Mouse (Mus musculus) MN1 (cell line): Measurements from ENCODE around the gene Asic3.
"Not testable (repeated sequence)": the region's sequence is repeated elsewhere in the genome, so short reads cannot be mapped to it uniquely, and the experiment has no call there.

Experiments used
- DNase-seq: peaks from one replicate; pipeline ENCODE4 v3.0.0-alpha.2; 2016; ENCODE audit warnings: low spot score

Asic3 gene

GRCm38 (mm10) chr5:24388246-24388915 is 24.8 kb upstream of the Asic3 start:
- DNase-seq, result no peak

DNA sequence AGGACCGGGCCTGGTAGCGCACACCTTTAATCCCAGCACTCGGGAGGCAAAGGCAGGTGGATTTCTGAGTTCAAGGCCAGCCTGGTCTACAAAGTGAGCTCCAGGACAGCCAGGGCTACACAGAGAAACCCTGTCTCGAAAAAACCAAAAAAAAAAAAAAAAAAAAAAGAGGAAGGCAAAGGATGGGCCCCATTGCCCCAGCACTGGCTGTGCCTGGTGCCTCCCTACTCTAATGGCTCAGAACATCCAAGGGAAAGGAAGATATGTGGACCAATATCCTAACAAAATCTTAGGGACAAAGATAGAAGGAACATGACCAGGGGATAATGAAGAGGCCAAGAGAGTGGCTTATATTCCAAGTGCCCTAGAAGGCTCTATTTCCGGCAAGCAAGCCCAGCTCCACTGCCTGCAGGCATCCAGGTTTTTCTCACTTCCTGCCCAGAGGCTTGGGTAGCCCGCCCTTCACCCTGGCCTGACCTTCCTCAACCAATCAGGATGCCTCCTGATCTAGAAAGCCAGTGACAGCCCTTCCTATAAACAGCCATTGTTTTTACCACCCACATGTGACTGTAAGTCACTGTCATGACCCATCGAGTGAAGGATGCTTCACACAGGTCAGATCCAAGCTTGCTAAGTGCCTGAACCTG is 24.1 kb upstream of the Asic3 start:
- DNase-seq, result peak; percentile 88

- no peak for DNase-seq
Measured at GRCm38 (mm10) chr5:24389658-24390020, 23.6 kb upstream of the Asic3 start.

- no peak for DNase-seq
Measured at GRCm38 (mm10) chr5:24391864-24392263, 21.3 kb upstream of the Asic3 start, which contains the start of gene Atg9b. Atg9b (minus strand) TSS chr5:24392143.

GRCm38 (mm10) chr5:24392724-24393123 is 20.5 kb upstream of the Asic3 start:
- DNase-seq, result peak; percentile 53

GRCm38 (mm10) chr5:24393392-24393997 is 19.7 kb upstream of the Asic3 start, which contains the start of gene Abcb8:
Abcb8 (plus strand) TSS chr5:24393663.
- peak; percentile 90 for DNase-seq

DNA sequence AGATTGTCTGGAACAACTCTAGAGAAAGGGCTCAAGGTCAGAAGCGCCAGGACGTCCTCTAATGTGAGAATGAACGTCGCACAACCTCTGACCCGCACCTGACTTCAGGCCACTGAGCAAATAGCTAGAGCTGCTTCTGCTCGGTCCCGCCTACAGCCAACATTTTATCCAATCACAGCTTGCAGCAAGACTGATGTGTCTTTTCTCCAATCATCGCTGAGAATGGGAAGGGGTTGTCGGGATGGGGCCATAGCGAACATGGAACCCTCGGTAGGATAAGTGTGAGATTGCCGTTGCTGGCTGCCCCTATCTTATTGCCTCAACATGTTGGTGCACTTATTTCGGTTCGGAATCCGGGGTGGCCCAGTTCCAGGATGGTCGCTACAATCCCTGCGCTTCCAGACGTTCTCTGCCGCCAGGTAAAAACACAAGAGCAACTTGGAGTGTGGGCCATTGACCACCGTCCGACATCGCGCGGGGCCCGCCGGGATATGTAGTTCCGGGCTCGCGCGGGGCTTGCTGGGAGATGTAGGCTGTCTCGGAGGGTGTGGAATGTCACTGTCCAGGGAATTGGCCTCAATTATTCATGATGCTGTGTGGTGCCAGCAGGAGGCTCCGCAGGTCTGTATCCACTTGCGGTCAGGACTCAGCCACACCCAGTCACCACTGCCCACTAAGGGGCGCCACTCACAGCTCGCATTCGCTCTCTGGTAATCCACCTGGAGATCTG is 18.9 kb upstream of the Asic3 start:
- DNase-seq, result peak; percentile 97

DNA sequence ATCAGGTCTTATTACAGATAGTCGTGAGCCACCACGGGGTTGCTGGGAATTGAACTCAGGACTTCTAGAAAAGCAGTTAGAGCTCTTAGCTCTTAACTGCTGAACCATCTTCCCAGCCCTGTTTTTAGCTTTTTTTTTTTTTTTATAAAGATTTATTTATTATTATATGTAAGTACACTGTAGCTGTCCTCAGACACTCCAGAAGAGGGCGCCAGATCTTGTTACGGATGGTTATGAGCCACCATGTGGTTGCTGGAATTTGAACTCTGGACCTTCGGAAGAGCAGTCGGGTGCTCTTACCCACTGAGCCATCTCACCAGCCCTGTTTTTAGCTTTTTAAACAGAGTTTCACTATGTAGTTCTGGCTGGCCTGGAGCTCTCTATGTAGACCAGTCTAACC is 16.9 kb upstream of the Asic3 start:
- not testable (repeated sequence) for DNase-seq

- no peak for DNase-seq
Measured at GRCm38 (mm10) chr5:24399686-24400085, 13.5 kb upstream of the Asic3 start.

DNA sequence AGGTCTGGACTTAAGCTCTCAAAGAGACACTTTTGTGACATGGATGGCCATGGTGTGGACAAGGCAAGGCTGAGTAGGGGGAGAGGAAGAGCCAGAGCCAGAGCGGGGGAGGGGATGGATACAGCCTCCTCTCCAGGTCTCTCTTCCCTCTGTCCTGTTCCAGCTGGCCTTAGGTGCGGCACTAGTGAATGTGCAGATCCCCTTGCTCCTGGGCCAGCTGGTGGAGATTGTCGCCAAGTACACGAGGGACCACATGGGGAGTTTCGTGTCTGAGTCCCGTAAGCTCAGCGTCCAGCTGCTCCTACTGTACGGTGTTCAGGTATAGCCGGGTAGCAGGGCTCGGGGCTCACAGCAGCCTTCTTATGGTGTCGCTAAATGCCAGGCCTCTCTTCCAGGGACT is 12.8 kb upstream of the Asic3 start:
- no peak for DNase-seq

- no peak for DNase-seq
Measured at GRCm38 (mm10) chr5:24400911-24401605, 12.1 kb upstream of the Asic3 start.

- DNase-seq, result peak; percentile 67
Measured at GRCm38 (mm10) chr5:24401969-24402368, 11.2 kb upstream of the Asic3 start.

GRCm38 (mm10) chr5:24404594-24405360 is 8.4 kb upstream of the Asic3 start:
- peak; percentile 63 for DNase-seq

GRCm38 (mm10) chr5:24405389-24405876 is 7.8 kb upstream of the Asic3 start:
- no peak for DNase-seq

GRCm38 (mm10) chr5:24408651-24409050 is 4.5 kb upstream of the Asic3 start:
- no peak for DNase-seq

GRCm38 (mm10) chr5:24409466-24409865 is 3.7 kb upstream of the Asic3 start:
- DNase-seq, result no peak

- DNase-seq, result no peak
Measured at GRCm38 (mm10) chr5:24412063-24412462, 1.1 kb upstream of the Asic3 start.

- no peak for DNase-seq
Measured at GRCm38 (mm10) chr5:24413938-24414337, 746 bp downstream of the Asic3 start.

GRCm38 (mm10) chr5:24416222-24416736 is 3.1 kb downstream of the Asic3 start:
- DNase-seq, result peak; percentile 63

DNA sequence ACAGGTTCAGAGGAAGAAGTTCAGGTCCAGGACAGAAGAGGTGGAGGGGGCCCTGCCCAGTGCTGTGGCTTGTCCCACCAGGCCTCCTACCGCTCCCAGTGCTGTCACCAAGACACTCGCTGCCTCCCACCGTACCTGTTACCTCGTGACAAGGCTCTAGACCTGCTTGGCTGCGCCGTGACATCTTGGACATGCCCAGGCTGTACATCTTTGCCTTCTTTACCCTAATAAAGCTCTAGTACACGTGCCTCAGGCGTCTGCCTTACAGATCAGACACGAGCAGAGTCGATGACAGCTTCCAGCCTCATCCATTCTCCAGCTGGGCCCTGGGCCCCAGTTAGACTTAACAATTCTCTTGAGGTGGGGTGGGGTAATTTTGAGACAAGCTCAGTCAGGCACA is 4.4 kb downstream of the Asic3 start:
- no peak for DNase-seq

DNA sequence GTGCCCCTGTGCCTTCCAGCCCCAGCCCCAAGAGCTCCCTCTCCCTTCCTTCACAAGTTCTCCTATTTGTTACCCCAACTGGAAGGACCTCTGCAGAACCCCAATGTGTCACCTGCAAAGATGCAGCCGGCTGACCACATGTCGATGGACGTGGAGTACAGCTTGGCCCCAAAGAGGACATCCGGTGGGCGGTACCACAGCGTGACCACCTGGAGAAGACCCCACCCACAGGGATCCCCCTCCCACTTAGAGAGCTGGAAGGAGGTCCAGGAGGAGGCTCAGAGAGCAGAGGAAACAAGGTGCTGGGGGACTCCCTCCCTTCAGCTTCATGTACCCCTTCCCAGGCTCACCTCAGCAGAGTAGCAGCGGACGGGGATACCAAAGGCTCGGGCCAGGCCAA is 7.2 kb downstream of the Asic3 start:
- DNase-seq, result no peak
